11 mouse cellular contexts compared by ENCODE assay signal in genomic region chr11:85720269-85720773, GRCm38 (mm10).
DNase-seq lines count a peak whose midpoint lies in the region; ATAC-seq and TF ChIP-seq lines count a peak whose summit lies in the region.
"Had no signal": no experiment of that assay in that cellular context is flagged by ENCODE, and none has a peak within 500 bp of the region (broad histone marks: within the 10 kb centered on the region; RNA-seq: fewer than 3 reads in every experiment).

No protein-coding gene starts in this region.

- H3K4me2 ChIP-seq in heart, postnatal 0 days (ENCODE audit: low read depth, low read length): 0 out of 2 replicates have a peak overlapping the region, but pooled peaks have one; percentile 32
- H3K4me2 ChIP-seq in midbrain, embryonic 14.5 days (ENCODE audit: low read length): no peak overlapping the region
- H3K4me2 ChIP-seq in midbrain, embryonic 16.5 days (ENCODE audit: low read length): no peak overlapping the region
- no peak overlapping the region for H3K4me2 ChIP-seq in limb, embryonic 11.5 days (ENCODE audit: low read depth, severe bottlenecking)
- H3K4me2 ChIP-seq in stomach, embryonic 15.5 days: no peak overlapping the region

- peak overlapping the region; percentile 48; the same call in 1 of the 2 replicates for H3K27ac ChIP-seq in heart, postnatal 0 days (ENCODE audit: low read depth)
- no peak overlapping the region for H3K27ac ChIP-seq in midbrain, embryonic 14.5 days (replicated peaks; ENCODE audit: low read depth, low read length)
- H3K27ac ChIP-seq in midbrain, embryonic 16.5 days (ENCODE audit: low read length): no peak overlapping the region
- H3K27ac ChIP-seq in limb, embryonic 11.5 days (replicated peaks; ENCODE audit: low read depth, low read length): no peak overlapping the region; the same call in 1 of the 2 replicates
- H3K27ac ChIP-seq in stomach, embryonic 15.5 days: peak overlapping the region; percentile 40; the same call in 1 of the 2 replicates
- H3K27ac ChIP-seq in left cerebral cortex, adult 2 months: no peak overlapping the region
- H3K27ac ChIP-seq: macrophage had no signal

- H3K4me1 ChIP-seq in heart, postnatal 0 days (ENCODE audit: control insufficient read depth, insufficient read depth): peaks cover 10% of the 10 kb centered on the region
- 0 out of 2 replicates have a peak, but pooled peaks cover 1% of the 10 kb centered on the region for H3K4me1 ChIP-seq in midbrain, embryonic 14.5 days (ENCODE audit: control insufficient read depth, insufficient read depth, low read length)
- peaks cover 3% of the 10 kb centered on the region; the same call in 1 of the 2 replicates for H3K4me1 ChIP-seq in midbrain, embryonic 16.5 days (ENCODE audit: control insufficient read depth, insufficient read depth, low read length)
- peaks cover 22% of the 10 kb centered on the region for H3K4me1 ChIP-seq in limb, embryonic 11.5 days (ENCODE audit: control insufficient read depth, insufficient read depth, low read length)
- peaks cover 8% of the 10 kb centered on the region; the same call in 1 of the 2 replicates for H3K4me1 ChIP-seq in stomach, embryonic 15.5 days

- no peak overlapping the region for H3K9ac ChIP-seq in heart, postnatal 0 days (replicated peaks; ENCODE audit: low read depth, low read length)
- no peak overlapping the region for H3K9ac ChIP-seq in midbrain, embryonic 14.5 days (replicated peaks; ENCODE audit: low read length)
- H3K9ac ChIP-seq in midbrain, embryonic 16.5 days (ENCODE audit: low read depth, low read length): no peak overlapping the region
- H3K9ac ChIP-seq in limb, embryonic 11.5 days (ENCODE audit: low read length): no peak overlapping the region
- H3K9ac ChIP-seq in stomach, embryonic 15.5 days: no peak overlapping the region

- DNase-seq in heart, postnatal 0 days (ENCODE audit: low spot score): no peak
- DNase-seq in heart, adult 9 months (ENCODE audit: low spot score in 2 of 2): no peak
- DNase-seq in midbrain, embryonic 14.5 days: peak; percentile 35
- peak; percentile 68 for DNase-seq in limb, embryonic 11.5 days (ENCODE audit: low spot score)
- DNase-seq in frontal cortex, postnatal 14 days (ENCODE audit: low spot score in 2 of 2): no peak
- DNase-seq in left cerebral cortex, adult 2 months (ENCODE audit: extremely low spot score in 1 of 2, low spot score in 2 of 2): no peak
- DNase-seq: adrenal gland, adult 2 months; thymus, postnatal 14 days had no signal

- no peak overlapping the region for H3K4me3 ChIP-seq in heart, postnatal 0 days (ENCODE audit: low read depth, low read length)
- H3K4me3 ChIP-seq in midbrain, embryonic 14.5 days (replicated peaks; ENCODE audit: low read depth, low read length): no peak overlapping the region
- no peak overlapping the region for H3K4me3 ChIP-seq in midbrain, embryonic 16.5 days (ENCODE audit: low read depth, low read length)
- H3K4me3 ChIP-seq in limb, embryonic 11.5 days (ENCODE audit: low read depth, low read length): no peak overlapping the region
- no peak overlapping the region for H3K4me3 ChIP-seq in stomach, embryonic 15.5 days (replicated peaks)
- H3K4me3 ChIP-seq in left cerebral cortex, adult 2 months: no peak overlapping the region

- no peak for TF ChIP-seq CTCF in heart, postnatal 0 days (IDR thresholded peaks at IDR 0.05; ENCODE audit: low read depth)
- TF ChIP-seq CTCF in left cerebral cortex, adult 2 months (IDR thresholded peaks at IDR 0.05): no peak

- WGBS in heart, postnatal 0 days: 41% methylated on average over 6 of the region's 6 CpGs
- WGBS in midbrain, embryonic 14.5 days: 19% methylated on average over 6 of the region's 6 CpGs
- 23% methylated on average over 6 of the region's 6 CpGs for WGBS in midbrain, embryonic 16.5 days
- WGBS in limb, embryonic 11.5 days: 2% methylated on average over 6 of the region's 6 CpGs
- 22% methylated on average over 6 of the region's 6 CpGs for WGBS in stomach, embryonic 15.5 days

- H3K27me3 ChIP-seq in heart, postnatal 0 days (ENCODE audit: control insufficient read depth, insufficient read depth, low read length): no peaks in the 10 kb centered on the region
- peaks cover 13% of the 10 kb centered on the region; the same call in 1 of the 2 replicates for H3K27me3 ChIP-seq in midbrain, embryonic 14.5 days (ENCODE audit: control insufficient read depth, insufficient read depth, low read length)
- peaks cover 16% of the 10 kb centered on the region for H3K27me3 ChIP-seq in midbrain, embryonic 16.5 days (ENCODE audit: control insufficient read depth, insufficient read depth, low read depth, low read length)
- no peaks in the 10 kb centered on the region for H3K27me3 ChIP-seq in limb, embryonic 11.5 days (ENCODE audit: control insufficient read depth, insufficient read depth, low read length)
- no peaks in the 10 kb centered on the region for H3K27me3 ChIP-seq in stomach, embryonic 15.5 days (replicated peaks)

- no peaks in the 10 kb centered on the region for H3K36me3 ChIP-seq in heart, postnatal 0 days (replicated peaks; ENCODE audit: control insufficient read depth, insufficient read depth, low read length)
- no peaks in the 10 kb centered on the region for H3K36me3 ChIP-seq in midbrain, embryonic 14.5 days (ENCODE audit: control insufficient read depth, insufficient read depth, low read length)
- no peaks in the 10 kb centered on the region for H3K36me3 ChIP-seq in midbrain, embryonic 16.5 days (ENCODE audit: control insufficient read depth, insufficient read depth, low read length)
- no peaks in the 10 kb centered on the region for H3K36me3 ChIP-seq in limb, embryonic 11.5 days (ENCODE audit: control insufficient read depth, insufficient read depth, low read length)
- no peaks in the 10 kb centered on the region for H3K36me3 ChIP-seq in stomach, embryonic 15.5 days

- no peaks in the 10 kb centered on the region for H3K9me3 ChIP-seq in heart, postnatal 0 days (replicated peaks; ENCODE audit: control insufficient read depth, low read length)
- no peaks in the 10 kb centered on the region for H3K9me3 ChIP-seq in midbrain, embryonic 14.5 days (ENCODE audit: control insufficient read depth, low read length)
- H3K9me3 ChIP-seq in midbrain, embryonic 16.5 days (replicated peaks; ENCODE audit: control insufficient read depth, low read length, poor library complexity, severe bottlenecking): no peaks in the 10 kb centered on the region
- H3K9me3 ChIP-seq in limb, embryonic 11.5 days (ENCODE audit: control insufficient read depth, low read length): no peaks in the 10 kb centered on the region
- no peaks in the 10 kb centered on the region for H3K9me3 ChIP-seq in stomach, embryonic 15.5 days

- intact Hi-C loops in left cerebral cortex, adult 2 months (cut with DNase I): no loop called here

- no peak for ATAC-seq in heart, postnatal 0 days (ENCODE audit: insufficient read depth, low read depth)
- no peak for ATAC-seq in midbrain, embryonic 14.5 days (ENCODE audit: low FRiP score, low TSS enrichment)
- ATAC-seq in midbrain, embryonic 16.5 days: no peak
- ATAC-seq in limb, embryonic 11.5 days (ENCODE audit: insufficient number of reproducible peaks, low FRiP score, low TSS enrichment, low read depth): peak; percentile 58; the same call in 1 of the 2 replicates
- 0 out of 2 replicates have a peak, but pooled peaks have one; percentile 31 for ATAC-seq in stomach, embryonic 15.5 days (ENCODE audit: insufficient read depth, low FRiP score, low read depth)

- TF ChIP-seq EP300 in heart, postnatal 0 days (IDR thresholded peaks at IDR 0.05; ENCODE audit: low read depth): no peak

Comparison
In these comparisons a context has a peak if more than half of its experiments do, and no peak if none do; other contexts are left out.
1. ATAC-seq: peak in limb, embryonic 11.5 days (single experiment) and stomach, embryonic 15.5 days (single experiment); none in heart, postnatal 0 days (single experiment), midbrain, embryonic 14.5 days (single experiment) and midbrain, embryonic 16.5 days (single experiment).
2. DNase-seq: peak in midbrain, embryonic 14.5 days (single experiment) and limb, embryonic 11.5 days (single experiment); none in heart, postnatal 0 days (single experiment), heart, adult 9 months (0 of 2), frontal cortex, postnatal 14 days (0 of 2) and left cerebral cortex, adult 2 months (0 of 2).
3. H3K27ac ChIP-seq: peak in heart, postnatal 0 days (single experiment) and stomach, embryonic 15.5 days (single experiment); none in midbrain, embryonic 14.5 days (single experiment), midbrain, embryonic 16.5 days (single experiment), limb, embryonic 11.5 days (single experiment) and left cerebral cortex, adult 2 months (single experiment).